Mouse (Mus musculus): ENCODE data around the gene Slc28a3. TPM values are rescaled to one million over a fixed set of nuclear protein-coding genes. Genes with fewer than 3 reads are reported as not detected.

The Slc28a3 gene
- polyA plus RNA-seq, 1 experiment from 2014 or later: not detected

DNA sequence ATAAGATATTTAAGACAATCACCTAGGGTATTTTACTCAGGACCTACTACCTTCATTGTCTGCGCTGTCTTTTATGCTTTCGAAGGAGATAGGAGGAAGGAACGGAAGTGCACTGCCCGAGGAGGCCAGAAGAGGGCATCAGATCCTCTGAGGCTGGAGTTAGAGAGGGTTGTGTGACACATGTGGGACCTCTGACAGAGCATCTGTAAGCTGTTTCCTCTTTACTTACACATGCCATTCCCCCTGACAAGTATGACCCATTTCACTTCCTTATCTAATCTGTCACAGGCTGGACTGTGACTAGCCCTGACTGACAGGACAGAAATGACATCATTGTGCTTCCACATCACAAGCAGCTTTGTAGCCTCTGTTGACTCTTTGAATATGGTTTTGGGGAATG lies 94.4 kb downstream of the Slc28a3 start:
- H3K27me3 ChIP-seq (ENCODE audit: insufficient read depth, low read length): no peaks in the 10 kb centered on the region; the same call in 1 of the 2 replicates
- no peak overlapping the region for H3K27ac ChIP-seq (ENCODE audit: low read length)
- H3K4me3 ChIP-seq (ENCODE audit: low read length): no peak overlapping the region
- H3K36me3 ChIP-seq (ENCODE audit: insufficient read depth, low read length): no peaks in the 10 kb centered on the region
- no peak overlapping the region for H3K4me2 ChIP-seq (replicated peaks; ENCODE audit: low read depth, low read length)
- no peaks in the 10 kb centered on the region for H3K9me3 ChIP-seq (ENCODE audit: low read length)
- ATAC-seq (ENCODE audit: low FRiP score, low TSS enrichment): no peak
- H3K9ac ChIP-seq (replicated peaks; ENCODE audit: low read length): no peak overlapping the region
- WGBS: 91% methylated on average over 4 of the region's 4 CpGs
- H3K4me1 ChIP-seq (ENCODE audit: insufficient read depth, low read length): no peaks in the 10 kb centered on the region

DNA sequence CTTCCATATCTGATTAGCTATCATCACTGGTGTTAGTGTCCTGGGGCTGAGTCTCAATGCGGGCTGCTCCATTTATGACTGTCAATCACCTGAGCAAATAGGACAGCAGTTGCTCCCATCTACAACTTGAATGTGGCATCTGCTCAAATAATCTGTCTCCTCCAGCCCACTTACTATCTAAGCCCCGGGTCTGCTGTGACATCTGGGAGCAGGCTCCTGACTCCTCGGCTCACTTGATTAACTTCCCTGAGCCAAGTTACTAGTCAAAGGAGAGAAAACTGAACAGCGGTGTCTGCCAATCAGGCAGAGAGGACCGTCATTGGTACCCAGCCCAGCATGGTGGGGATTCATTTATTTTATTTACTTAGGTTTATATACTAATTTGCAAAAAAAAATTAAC lies 95.0 kb downstream of the Slc28a3 start:
- ATAC-seq (ENCODE audit: low FRiP score, low TSS enrichment): no peak
- Histone ChIP-seq H3K4me2 (replicated peaks; ENCODE audit: low read depth, low read length) (no peak overlapping the region), H3K4me3 (ENCODE audit: low read length) (no peak overlapping the region), H3K27me3 (ENCODE audit: insufficient read depth, low read length) (no peaks in the 10 kb centered on the region), H3K9me3 (ENCODE audit: low read length) (no peaks in the 10 kb centered on the region), H3K36me3 (ENCODE audit: insufficient read depth, low read length) (no peaks in the 10 kb centered on the region), H3K9ac (replicated peaks; ENCODE audit: low read length) (no peak overlapping the region), H3K27ac (ENCODE audit: low read length) (no peak overlapping the region), H3K4me1 (ENCODE audit: insufficient read depth, low read length) (no peaks in the 10 kb centered on the region)
- 92% methylated on average over 5 of the region's 5 CpGs for whole genome bisulfite sequencing

DNA sequence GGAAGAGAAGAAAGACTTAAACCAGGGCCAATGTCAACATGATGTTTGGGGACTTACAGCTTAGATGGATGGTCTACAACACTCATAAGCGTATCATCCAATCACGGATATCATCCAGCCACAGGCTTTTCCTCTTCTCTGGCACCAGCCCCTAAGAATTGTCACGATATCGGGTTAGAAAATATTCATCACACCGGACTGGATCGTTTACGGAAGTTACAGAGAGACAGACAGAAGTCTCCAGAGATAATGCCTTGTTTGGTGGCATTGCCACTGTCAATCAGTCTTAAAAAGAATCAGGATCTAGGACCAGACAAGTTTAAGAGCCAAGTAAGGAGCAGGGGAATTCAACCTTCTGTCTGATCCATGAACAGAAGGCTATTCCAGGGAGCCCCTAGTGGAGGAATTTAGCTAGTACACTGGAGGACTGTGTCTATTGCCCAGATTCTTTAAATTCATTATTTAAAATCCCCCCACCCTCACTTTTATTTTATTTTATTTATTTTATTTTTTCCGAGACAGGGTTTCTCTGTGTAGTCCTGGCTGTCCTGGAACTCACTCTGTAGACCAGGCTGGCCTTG lies 96.4 kb downstream of the Slc28a3 start:
- H3K4me1 ChIP-seq (ENCODE audit: insufficient read depth, low read length): no peaks in the 10 kb centered on the region
- no peak overlapping the region for H3K27ac ChIP-seq (ENCODE audit: low read length)
- 84% methylated on average over 8 of the region's 8 CpGs for WGBS
- H3K9ac ChIP-seq (replicated peaks; ENCODE audit: low read length): no peak overlapping the region
- H3K4me3 ChIP-seq (ENCODE audit: low read length): no peak overlapping the region
- no peaks in the 10 kb centered on the region for H3K36me3 ChIP-seq (ENCODE audit: insufficient read depth, low read length)
- no peaks in the 10 kb centered on the region for H3K27me3 ChIP-seq (ENCODE audit: insufficient read depth, low read length)
- ATAC-seq (ENCODE audit: low FRiP score, low TSS enrichment): no peak
- no peaks in the 10 kb centered on the region for H3K9me3 ChIP-seq (ENCODE audit: low read length)
- H3K4me2 ChIP-seq (replicated peaks; ENCODE audit: low read depth, low read length): no peak overlapping the region

DNA sequence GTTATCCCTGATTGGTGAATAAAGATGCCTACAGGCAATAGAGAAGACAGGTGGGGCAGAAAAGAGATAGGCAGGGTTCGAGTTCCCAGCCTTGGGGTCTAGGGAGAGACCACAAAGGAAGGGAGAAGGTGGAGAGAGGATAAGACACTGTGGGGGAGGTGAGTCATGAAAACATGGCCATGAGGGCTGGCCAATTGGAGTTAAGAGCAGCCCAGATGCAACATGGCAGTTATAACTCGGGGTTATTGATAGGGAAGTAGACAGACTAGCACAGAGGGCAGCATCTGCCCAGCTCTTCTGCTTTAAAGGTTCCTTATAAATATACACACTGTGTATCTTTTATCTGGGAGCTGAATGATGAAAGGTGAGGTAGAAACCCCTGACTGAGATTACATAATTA lies 98.8 kb downstream of the Slc28a3 start:
- Histone ChIP-seq H3K4me1 (ENCODE audit: insufficient read depth, low read length) (no peaks in the 10 kb centered on the region), H3K9me3 (ENCODE audit: low read length) (no peaks in the 10 kb centered on the region), H3K9ac (replicated peaks; ENCODE audit: low read length) (no peak overlapping the region), H3K36me3 (ENCODE audit: insufficient read depth, low read length) (no peaks in the 10 kb centered on the region), H3K4me2 (replicated peaks; ENCODE audit: low read depth, low read length) (no peak overlapping the region), H3K27ac (ENCODE audit: low read length) (no peak overlapping the region), H3K27me3 (ENCODE audit: insufficient read depth, low read length) (no peaks in the 10 kb centered on the region), H3K4me3 (ENCODE audit: low read length) (no peak overlapping the region)
- 83% methylated on average over 2 of the region's 2 CpGs for WGBS
- no peak for ATAC-seq (ENCODE audit: low FRiP score, low TSS enrichment)

DNA sequence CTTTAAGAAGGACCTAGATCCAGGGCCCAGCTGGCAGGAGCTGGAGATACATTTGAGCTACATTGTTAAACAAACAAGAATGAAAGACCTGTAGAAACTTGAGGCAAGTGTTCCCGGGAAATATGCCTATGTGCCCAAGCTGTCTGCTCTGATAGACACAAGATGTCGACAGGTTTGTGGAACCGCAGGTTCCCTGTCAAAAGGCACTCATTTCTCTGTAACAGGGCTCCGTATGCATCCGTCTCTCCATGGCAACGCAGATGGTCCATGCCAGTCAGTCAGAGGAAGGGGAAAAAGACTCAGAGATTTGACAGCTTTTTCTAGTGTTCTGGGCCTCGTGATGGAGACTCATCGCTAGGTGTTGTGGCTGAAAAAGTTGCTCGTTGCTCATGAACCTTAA lies 99.4 kb downstream of the Slc28a3 start:
- no peak overlapping the region for H3K4me2 ChIP-seq (replicated peaks; ENCODE audit: low read depth, low read length)
- no peak overlapping the region for H3K27ac ChIP-seq (ENCODE audit: low read length)
- H3K9ac ChIP-seq (replicated peaks; ENCODE audit: low read length): no peak overlapping the region
- no peak for ATAC-seq (ENCODE audit: low FRiP score, low TSS enrichment)
- 85% methylated on average over 9 of the region's 9 CpGs for WGBS
- no peaks in the 10 kb centered on the region for H3K36me3 ChIP-seq (ENCODE audit: insufficient read depth, low read length)
- H3K27me3 ChIP-seq (ENCODE audit: insufficient read depth, low read length): no peaks in the 10 kb centered on the region
- no peak overlapping the region for H3K4me3 ChIP-seq (ENCODE audit: low read length)
- no peaks in the 10 kb centered on the region for H3K9me3 ChIP-seq (ENCODE audit: low read length)
- H3K4me1 ChIP-seq (ENCODE audit: insufficient read depth, low read length): no peaks in the 10 kb centered on the region

DNA sequence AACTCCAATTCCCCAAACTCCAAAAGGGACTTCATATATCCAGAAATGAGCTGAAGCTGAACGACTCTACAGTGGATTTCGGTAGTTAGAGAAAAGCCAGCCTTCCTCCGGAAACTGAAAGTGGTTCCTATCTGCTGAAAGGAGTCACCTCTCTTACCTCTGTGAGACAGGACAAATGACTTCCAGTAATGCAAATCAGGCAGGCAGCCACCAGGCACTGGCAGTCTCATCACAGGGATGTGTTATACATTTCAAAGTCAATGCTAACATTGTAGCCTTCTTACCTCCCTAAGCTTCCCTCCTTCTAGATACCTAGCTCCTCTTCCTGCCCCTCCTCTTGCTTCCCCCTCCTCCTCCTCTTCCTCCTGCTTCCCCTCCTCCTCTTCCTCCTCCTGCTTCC lies 101.4 kb downstream of the Slc28a3 start:
- ATAC-seq (ENCODE audit: low FRiP score, low TSS enrichment): no peak
- Histone ChIP-seq H3K9me3 (ENCODE audit: low read length) (no peaks in the 10 kb centered on the region), H3K27me3 (ENCODE audit: insufficient read depth, low read length) (no peaks in the 10 kb centered on the region), H3K36me3 (ENCODE audit: insufficient read depth, low read length) (no peaks in the 10 kb centered on the region), H3K4me3 (ENCODE audit: low read length) (no peak overlapping the region), H3K9ac (replicated peaks; ENCODE audit: low read length) (no peak overlapping the region), H3K27ac (ENCODE audit: low read length) (no peak overlapping the region), H3K4me2 (replicated peaks; ENCODE audit: low read depth, low read length) (no peak overlapping the region), H3K4me1 (ENCODE audit: insufficient read depth, low read length) (no peaks in the 10 kb centered on the region)
- WGBS: 40% methylated on average over 3 of the region's 3 CpGs

DNA sequence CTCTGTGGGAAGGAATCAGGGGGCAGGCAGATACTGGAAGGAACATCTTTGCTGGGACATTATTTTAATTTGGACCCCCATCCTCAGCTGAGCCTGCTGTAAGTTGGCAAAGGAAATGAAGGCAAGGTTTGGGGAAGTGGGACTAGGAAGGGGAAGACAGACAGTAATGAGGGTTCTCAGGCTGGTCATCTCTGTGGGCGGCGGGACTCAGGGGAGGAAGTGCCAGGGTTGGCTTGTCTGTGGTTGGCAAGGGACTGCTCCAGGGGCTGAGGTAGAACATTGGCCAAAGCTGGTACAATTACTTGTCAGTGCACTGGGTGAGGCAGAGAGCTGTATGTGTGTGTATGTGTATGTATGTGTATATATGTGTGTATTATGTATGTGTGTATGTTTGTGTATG lies 107.1 kb downstream of the Slc28a3 start:
- ATAC-seq (ENCODE audit: low FRiP score, low TSS enrichment): no peak
- no peak overlapping the region for H3K4me3 ChIP-seq (ENCODE audit: low read length)
- WGBS: 95% methylated on average over 2 of the region's 2 CpGs

DNA sequence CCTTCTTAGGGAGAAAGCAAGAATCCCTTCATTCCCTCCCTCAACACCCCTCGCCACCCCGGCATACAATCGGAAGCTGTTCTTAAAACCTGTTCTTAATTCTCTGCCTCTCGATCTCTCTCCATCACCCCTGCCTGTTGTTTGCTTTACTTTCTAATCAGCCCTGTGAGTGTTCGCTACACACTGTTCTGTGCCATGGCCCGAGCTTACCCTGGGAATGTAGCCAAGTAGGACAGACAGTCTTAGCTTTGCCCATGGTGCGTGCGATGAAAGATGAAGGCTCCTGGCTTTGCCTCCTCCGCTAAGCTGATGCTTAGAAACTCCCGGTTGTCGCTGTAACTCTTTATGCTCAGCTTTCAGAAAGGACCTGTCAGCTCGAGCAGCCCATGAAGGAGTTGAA lies 112.9 kb downstream of the Slc28a3 start:
- Histone ChIP-seq H3K27ac (ENCODE audit: low read length) (no peak overlapping the region), H3K27me3 (ENCODE audit: insufficient read depth, low read length) (no peaks in the 10 kb centered on the region), H3K4me2 (replicated peaks; ENCODE audit: low read depth, low read length) (no peak overlapping the region), H3K9ac (replicated peaks; ENCODE audit: low read length) (no peak overlapping the region), H3K9me3 (ENCODE audit: low read length) (no peaks in the 10 kb centered on the region), H3K4me1 (ENCODE audit: insufficient read depth, low read length) (no peaks in the 10 kb centered on the region), H3K36me3 (ENCODE audit: insufficient read depth, low read length) (no peaks in the 10 kb centered on the region), H3K4me3 (ENCODE audit: low read length) (no peak overlapping the region)
- no peak for ATAC-seq (ENCODE audit: low FRiP score, low TSS enrichment)
- WGBS: 81% methylated on average over 12 of the region's 12 CpGs

More for the DNA sequence above, 107.1 kb downstream of the Slc28a3 start:
- no peak overlapping the region for H3K9ac ChIP-seq (replicated peaks; ENCODE audit: low read length)
- no peak overlapping the region for H3K4me2 ChIP-seq (replicated peaks; ENCODE audit: low read depth, low read length)
- H3K27me3 ChIP-seq (ENCODE audit: insufficient read depth, low read length): no peaks in the 10 kb centered on the region
- no peaks in the 10 kb centered on the region for H3K36me3 ChIP-seq (ENCODE audit: insufficient read depth, low read length)
- H3K4me1 ChIP-seq (ENCODE audit: insufficient read depth, low read length): no peaks in the 10 kb centered on the region
- no peaks in the 10 kb centered on the region for H3K9me3 ChIP-seq (ENCODE audit: low read length)
- no peak overlapping the region for H3K27ac ChIP-seq (ENCODE audit: low read length)

Other genes starting within 250 kb of the Slc28a3 start
- gene 2210016F16Rik, start 225.7 kb downstream of the Slc28a3 start, polyA plus RNA-seq (2015; fragmentation: Nextera tagmentation; extraction: Ambion mirVana): 29.3 and 31.0 TPM in 2 replicates
- 23.2 and 25.7 TPM in 2 replicates for gene Rmi1, start 208.6 kb downstream of the Slc28a3 start, polyA plus RNA-seq (2015; fragmentation: Nextera tagmentation; extraction: Ambion mirVana)
- gene Hnrnpk, start 207.5 kb downstream of the Slc28a3 start, polyA plus RNA-seq (2015; fragmentation: Nextera tagmentation; extraction: Ambion mirVana): 1,654 and 1,686 TPM in 2 replicates
- gene Ntrk2, start 195.7 kb upstream of the Slc28a3 start, polyA plus RNA-seq (2015; fragmentation: Nextera tagmentation; extraction: Ambion mirVana): 5.8 and 6.9 TPM in 2 replicates